Mouse (Mus musculus) heart, postnatal 0 days (tissue): ENCODE data around the gene Tox2. TPM values are rescaled to one million over a fixed set of nuclear protein-coding genes. Genes with fewer than 3 reads are reported as not detected.

Experiments
- ATAC-seq: fragments of 200-750 bp; cut with Nextera tagmentation; 2 replicates; pipeline ENCODE4 v1.8.0; 2017; ENCODE audit warnings: low read depth, moderate number of reproducible peaks, moderate library complexity; ENCODE audit not compliant: insufficient read depth
- DNase-seq: peaks from one replicate; pipeline ENCODE4 v3.0.0-alpha.2; 2016; ENCODE audit warnings: low spot score
- H3K27ac ChIP-seq: fragments of 300-500 bp; sonication (generic); 2 replicates; pipeline ENCODE4 v1.5.1; 2014; ENCODE audit warnings: low read depth, mild to moderate bottlenecking
- H3K27me3 ChIP-seq: fragments of 300-500 bp; sonication (generic); 2 replicates; pipeline ENCODE4 v1.6.1; 2014; ENCODE audit warnings: low read length, mixed read lengths; ENCODE audit not compliant: control insufficient read depth, insufficient read depth
- H3K36me3 ChIP-seq: fragments of 300-500 bp; sonication (generic); replicated peaks from 2 replicates; pipeline ENCODE4 v1.6.1; 2014; ENCODE audit warnings: low read length, mixed read lengths; ENCODE audit not compliant: control insufficient read depth, insufficient read depth
- H3K4me1 ChIP-seq: fragments of 300-500 bp; sonication (generic); 2 replicates; pipeline ENCODE4 v1.6.1; 2014; ENCODE audit warnings: antibody characterized with exemption; ENCODE audit not compliant: control insufficient read depth, insufficient read depth
- H3K4me2 ChIP-seq: fragments of 300-500 bp; sonication (generic); 2 replicates; pipeline ENCODE4 v1.6.1; 2014; ENCODE audit warnings: low read depth, mild to moderate bottlenecking, low read length, moderate library complexity
- H3K4me3 ChIP-seq: fragments of 300-500 bp; sonication (generic); 2 replicates; pipeline ENCODE4 v1.5.1; 2014; ENCODE audit warnings: low read depth, low read length
- H3K9ac ChIP-seq: fragments of 300-500 bp; sonication (generic); replicated peaks from 2 replicates; pipeline ENCODE4 v1.6.1; 2014; ENCODE audit warnings: low read depth, low read length, mixed read lengths
- H3K9me3 ChIP-seq: fragments of 300-500 bp; sonication (generic); replicated peaks from 2 replicates; pipeline ENCODE4 v1.6.1; 2016; ENCODE audit warnings: low read length; ENCODE audit not compliant: control insufficient read depth
- CTCF ChIP-seq: IDR thresholded peaks from 2 replicates; pipeline ENCODE4 v1.5.1; 2016; ENCODE audit warnings: antibody characterized with exemption, control low read depth, low read depth
- EP300 ChIP-seq: IDR thresholded peaks from 2 replicates; pipeline ENCODE4 v1.6.1; 2016; ENCODE audit warnings: antibody characterized with exemption, low read depth
- WGBS: fragments of 180-500 bp; shearing (Covaris S2); extraction: QIAGEN DNeasy Blood & Tissue Kit; methylation state at CpG from one replicate; pipeline ENCODE4 v1.1.7; 2014; 5-methylcytosine and 5-hydroxymethylcytosine counted together
- polyA plus RNA-seq: library from polyadenylated mRNA; unstranded; fragments of >200 nt; fragmentation: Nextera tagmentation; extraction: Ambion mirVana; gene quantifications from 2 replicates; pipeline ENCODE4 v1.2.1, GENCODE M21; 2015
- total RNA-seq: library from RNA; depleted of rRNA; stranded (reverse); fragments of >200 nt; gene quantifications from 2 replicates; pipeline ENCODE4 v1.2.3, GENCODE M21; 2014; ENCODE audit warnings: low replicate concordance

The Tox2 gene
- total and polyA plus RNA-seq, 2 experiments from 2014 or later: 0.19 to 1.7 TPM

GRCm38 (mm10) chr2:163360858-163361623, 158.1 kb downstream of the Tox2 start:
- peak; percentile 62 for ATAC-seq
- H3K4me2 ChIP-seq: 0 out of 2 replicates have a peak overlapping the region, but pooled peaks have one; percentile 2
- peak; percentile 74 for DNase-seq
- 41% methylated on average over 16 of the region's 16 CpGs for WGBS
- no peaks in the 10 kb centered on the region for H3K27me3 ChIP-seq
- peaks cover 11% of the 10 kb centered on the region; the same call in 1 of the 2 replicates for H3K36me3 ChIP-seq
- peak overlapping the region; percentile 95 for H3K27ac ChIP-seq
- TF ChIP-seq CTCF (no peak; the same call in 1 of the 2 replicates), EP300 (peak; percentile 83; the same call in 1 of the 2 replicates)
- peak overlapping the region; percentile 40; the same call in 1 of the 2 replicates for H3K9ac ChIP-seq
- no peak overlapping the region for H3K4me3 ChIP-seq
- peaks cover 82% of the 10 kb centered on the region for H3K4me1 ChIP-seq
- no peaks in the 10 kb centered on the region for H3K9me3 ChIP-seq

- peaks cover 17% of the 10 kb centered on the region for H3K36me3 ChIP-seq
- peak overlapping the region; percentile 43; the same call in 1 of the 2 replicates for H3K9ac ChIP-seq
- no peaks in the 10 kb centered on the region for H3K27me3 ChIP-seq
- no peaks in the 10 kb centered on the region for H3K9me3 ChIP-seq
- 15% methylated on average over 12 of the region's 12 CpGs for WGBS
- no peak for TF ChIP-seq CTCF
- no peak; the same call in none of the 2 replicates for TF ChIP-seq EP300
- DNase-seq (peak; percentile 94), ATAC-seq (peak; percentile 76)
- H3K4me1 ChIP-seq: peaks cover 70% of the 10 kb centered on the region
- no peak overlapping the region for H3K4me3 ChIP-seq
- H3K4me2 ChIP-seq: peak overlapping the region; percentile 30
- peak overlapping the region; percentile 95 for H3K27ac ChIP-seq
These were observed 160.3 kb downstream of the Tox2 start for GRCm38 (mm10) chr2:163362940-163363921.

- DNase-seq: no peak
- H3K9me3 ChIP-seq: no peaks in the 10 kb centered on the region
- H3K27ac ChIP-seq: peak overlapping the region; percentile 95
- peaks cover 72% of the 10 kb centered on the region for H3K4me1 ChIP-seq
- 36% methylated on average over 18 of the region's 18 CpGs for WGBS
- TF ChIP-seq CTCF (no peak), EP300 (no peak)
- H3K4me2 ChIP-seq: no peak overlapping the region
- no peaks in the 10 kb centered on the region for H3K27me3 ChIP-seq
- H3K4me3 ChIP-seq: no peak overlapping the region
- peaks cover 24% of the 10 kb centered on the region for H3K36me3 ChIP-seq
- peak overlapping the region; percentile 43; the same call in 1 of the 2 replicates for H3K9ac ChIP-seq
- no peak for ATAC-seq
These were observed 162.0 kb downstream of the Tox2 start for GRCm38 (mm10) chr2:163364785-163365541.

GRCm38 (mm10) chr2:163370175-163370574, 167.2 kb downstream of the Tox2 start:
- 15% methylated on average over 4 of the region's 4 CpGs for WGBS
- Histone ChIP-seq H3K4me1 (peaks cover 35% of the 10 kb centered on the region), H3K9me3 (no peaks in the 10 kb centered on the region), H3K27ac (peak overlapping the region; percentile 62), H3K4me2 (no peak overlapping the region), H3K4me3 (no peak overlapping the region), H3K36me3 (peaks cover 37% of the 10 kb centered on the region), H3K9ac (no peak overlapping the region), H3K27me3 (no peaks in the 10 kb centered on the region)
- peak; percentile 28; the same call in 1 of the 2 replicates for ATAC-seq
- TF ChIP-seq EP300 (no peak), CTCF (no peak)
- no peak for DNase-seq
